Mouse (Mus musculus): Measurements from ENCODE around the gene Slain1.
"Not testable (repeated sequence)": the region's sequence is repeated elsewhere in the genome, so short reads cannot be mapped to it uniquely, and the experiment has no call there.

Gene Slain1

GRCm38 (mm10) chr14:103720637-103721355 lies 70.8 kb downstream of the Slain1 start:
- no peak for DNase-seq (ENCODE audit: extremely low spot score, low read depth, low spot score)

GRCm38 (mm10) chr14:103723314-103723713 lies 73.3 kb downstream of the Slain1 start:
- DNase-seq (ENCODE audit: extremely low spot score, low read depth, low spot score), result no peak

GRCm38 (mm10) chr14:103723841-103724240 lies 73.8 kb downstream of the Slain1 start:
- DNase-seq (ENCODE audit: extremely low spot score, low read depth, low spot score), result no peak

GRCm38 (mm10) chr14:103728506-103728905 lies 78.5 kb downstream of the Slain1 start:
- DNase-seq (ENCODE audit: extremely low spot score, low read depth, low spot score), result no peak

- no peak for DNase-seq (ENCODE audit: extremely low spot score, low read depth, low spot score)
Observed at GRCm38 (mm10) chr14:103728951-103729725, 79.1 kb downstream of the Slain1 start.

- no peak for DNase-seq (ENCODE audit: extremely low spot score, low read depth, low spot score)
Observed at GRCm38 (mm10) chr14:103729760-103730367, 79.8 kb downstream of the Slain1 start.

- no peak for DNase-seq (ENCODE audit: extremely low spot score, low read depth, low spot score)
Observed at GRCm38 (mm10) chr14:103732626-103733025, 82.6 kb downstream of the Slain1 start.

GRCm38 (mm10) chr14:103741216-103741615 lies 91.2 kb downstream of the Slain1 start:
- no peak for DNase-seq (ENCODE audit: extremely low spot score, low read depth, low spot score)

GRCm38 (mm10) chr14:103742150-103742549 lies 92.1 kb downstream of the Slain1 start:
- no peak for DNase-seq (ENCODE audit: extremely low spot score, low read depth, low spot score)

GRCm38 (mm10) chr14:103747345-103747744 lies 97.3 kb downstream of the Slain1 start:
- DNase-seq (ENCODE audit: extremely low spot score, low read depth, low spot score), result no peak

- not testable (repeated sequence) for DNase-seq (ENCODE audit: extremely low spot score, low read depth, low spot score)
Observed at GRCm38 (mm10) chr14:103750638-103751037, 100.6 kb downstream of the Slain1 start.

- no peak for DNase-seq (ENCODE audit: extremely low spot score, low read depth, low spot score)
Observed at GRCm38 (mm10) chr14:103751384-103751783, 101.4 kb downstream of the Slain1 start.

GRCm38 (mm10) chr14:103752773-103753172 lies 102.7 kb downstream of the Slain1 start:
- no peak for DNase-seq (ENCODE audit: extremely low spot score, low read depth, low spot score)

- DNase-seq (ENCODE audit: extremely low spot score, low read depth, low spot score), result no peak
Observed at GRCm38 (mm10) chr14:103754041-103754440, 104.0 kb downstream of the Slain1 start.

- DNase-seq (ENCODE audit: extremely low spot score, low read depth, low spot score), result no peak
Observed at GRCm38 (mm10) chr14:103754465-103754864, 104.4 kb downstream of the Slain1 start.

Measured in hindlimb bud, embryonic 11.5 days (tissue).